23 mouse cellular contexts compared by ENCODE assay signal in the genomic region with DNA sequence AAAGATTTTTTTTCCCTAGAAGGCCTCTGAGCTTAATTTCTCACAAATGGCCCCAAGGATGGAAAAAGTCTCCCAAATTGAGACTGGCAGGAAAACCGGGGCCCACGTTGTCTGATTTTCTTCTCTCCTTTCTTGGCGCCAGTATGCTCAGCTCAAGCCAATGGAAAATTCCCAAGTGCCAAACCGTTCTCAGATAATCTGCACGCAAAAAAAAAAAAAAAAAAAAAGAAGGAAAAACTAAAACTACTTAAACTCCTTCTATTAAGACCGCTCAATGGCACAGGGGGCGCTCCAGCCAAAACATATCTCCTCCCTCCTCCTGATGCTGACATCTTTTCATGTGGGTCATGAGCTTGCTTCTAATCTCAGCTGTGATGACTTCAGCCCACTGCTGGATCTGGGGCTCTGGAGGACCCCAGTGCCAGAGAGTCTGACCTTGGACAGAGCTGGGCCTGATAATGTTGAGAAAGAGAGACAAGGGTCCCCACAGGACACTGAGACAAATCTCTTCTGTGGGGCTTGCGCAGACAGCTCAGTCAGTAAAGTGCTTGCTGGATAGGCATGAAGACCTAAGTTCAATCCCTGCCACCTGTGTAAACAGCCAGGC. TPM values are rescaled to one million over a fixed set of nuclear protein-coding genes. Genes with fewer than 3 reads are reported as not detected.
A peak's percentile ranks its signal among the peaks of the same experiment; 100 is the strongest.
DNase-seq lines count a peak whose midpoint lies in the region; ATAC-seq lines count a peak whose summit lies in the region.
"Had no signal": no experiment of that assay in that cellular context is flagged by ENCODE, and none has a peak within 500 bp of the region (broad histone marks: within the 10 kb centered on the region; RNA-seq: fewer than 3 reads in every experiment).

No protein-coding gene starts in this region.

- no peak overlapping the region for H3K9ac ChIP-seq in embryonic facial prominence, embryonic 11.5 days (replicated peaks; ENCODE audit: low read length)
- H3K9ac ChIP-seq: limb, embryonic 13.5 days; liver, embryonic 14.5 days had no signal

- no peak overlapping the region for H3K4me2 ChIP-seq in embryonic facial prominence, embryonic 11.5 days (ENCODE audit: low read depth, low read length)
- H3K4me2 ChIP-seq: limb, embryonic 13.5 days; midbrain, embryonic 11.5 days had no signal

- intact Hi-C loops in heart, postnatal 14 days (cut with DNase I), result no loop called here
- intact Hi-C loops in gastrocnemius, postnatal 14 days (cut with DNase I; ENCODE audit: low total_unique reads), result no loop called here
- intact Hi-C loops in heart, postnatal 10 days (cut with DNase I), result no loop called here

- WGBS in embryonic facial prominence, embryonic 11.5 days, result 59% methylated on average over 8 of the region's 8 CpGs
- 64% methylated on average over 8 of the region's 8 CpGs for WGBS in embryonic facial prominence, embryonic 10.5 days

- no peak overlapping the region for H3K4me3 ChIP-seq in embryonic facial prominence, embryonic 11.5 days (ENCODE audit: low read depth, low read length)
- no peak overlapping the region for H3K4me3 ChIP-seq in embryonic facial prominence, embryonic 10.5 days
- H3K4me3 ChIP-seq: limb, embryonic 13.5 days had no signal

- ATAC-seq in embryonic facial prominence, embryonic 11.5 days (replicated peaks; ENCODE audit: insufficient number of reproducible peaks, low FRiP score, low TSS enrichment, low read depth), result no peak
- ATAC-seq: hindbrain, embryonic 16.5 days; intestine, embryonic 16.5 days had no signal

- DNase-seq in embryonic facial prominence, embryonic 11.5 days (ENCODE audit: low spot score), result peak; percentile 9
- DNase-seq in embryonic facial prominence, embryonic 10.5 days (ENCODE audit: low spot score), result no peak
- peak; percentile 50 to 57 for DNase-seq in heart, adult 18-20 months
- no peak for DNase-seq in heart, postnatal 14 days
- DNase-seq in gastrocnemius, postnatal 14 days, result peak; percentile 32
- peak; percentile 35 to 38 for DNase-seq in heart, postnatal 10 days
- no peak for DNase-seq in retina, embryonic 14.5 days (ENCODE audit: low spot score)
- no peak for DNase-seq in spleen, postnatal 4 days (ENCODE audit: low spot score in 2 of 2)
- DNase-seq: adrenal gland, postnatal 10 days; cerebellum, adult 11 months; cerebellum, postnatal 10 days; kidney, postnatal 4 days; right cerebral cortex, postnatal 4 days; thymus, postnatal 4 days had no signal

- H3K36me3 ChIP-seq in embryonic facial prominence, embryonic 11.5 days (replicated peaks; ENCODE audit: control insufficient read depth, insufficient read depth, low read depth, low read length), result no peaks in the 10 kb centered on the region
- no peaks in the 10 kb centered on the region for H3K36me3 ChIP-seq in embryonic facial prominence, embryonic 10.5 days (replicated peaks)
- H3K36me3 ChIP-seq: limb, embryonic 13.5 days had no signal

- H3K9me3 ChIP-seq in embryonic facial prominence, embryonic 11.5 days (replicated peaks; ENCODE audit: control insufficient read depth, low read length), result no peaks in the 10 kb centered on the region
- no peaks in the 10 kb centered on the region for H3K9me3 ChIP-seq in embryonic facial prominence, embryonic 10.5 days
- H3K9me3 ChIP-seq: limb, embryonic 13.5 days had no signal

- no peaks in the 10 kb centered on the region for H3K4me1 ChIP-seq in embryonic facial prominence, embryonic 11.5 days (ENCODE audit: control insufficient read depth, insufficient read depth, low read length)
- no peaks in the 10 kb centered on the region for H3K4me1 ChIP-seq in embryonic facial prominence, embryonic 10.5 days
- H3K4me1 ChIP-seq: limb, embryonic 13.5 days had no signal

- H3K27me3 ChIP-seq in embryonic facial prominence, embryonic 11.5 days (ENCODE audit: control insufficient read depth, insufficient read depth, low read length), result no peaks in the 10 kb centered on the region
- peaks cover 23% of the 10 kb centered on the region for H3K27me3 ChIP-seq in embryonic facial prominence, embryonic 10.5 days (replicated peaks; ENCODE audit: low read depth, poor library complexity, severe bottlenecking)

- H3K27ac ChIP-seq in embryonic facial prominence, embryonic 11.5 days (replicated peaks; ENCODE audit: low read depth, low read length), result no peak overlapping the region
- no peak overlapping the region for H3K27ac ChIP-seq in embryonic facial prominence, embryonic 10.5 days (replicated peaks)
- H3K27ac ChIP-seq: limb, embryonic 13.5 days; liver, embryonic 14.5 days; macrophage had no signal

RNA-seq across cellular contexts. Expression of a gene that starts 19.8 kb away (rescaled TPM):
- polyA plus RNA-seq in embryonic facial prominence, embryonic 11.5 days (2014; fragmentation: Nextera tagmentation; extraction: Ambion mirVana), result 330 and 367 TPM in 2 replicates
- 333 and 362 TPM in 2 replicates for polyA plus RNA-seq in embryonic facial prominence, embryonic 10.5 days (2016; fragmentation: Nextera tagmentation; extraction: Ambion mirVana)
- 1 to 10 TPM; 2.0 to 2.6 TPM for total RNA-seq in heart, adult 18-20 months (2021)
- total RNA-seq in heart, postnatal 14 days (2021), result 1 to 10 TPM; 4.6 to 5.6 TPM
- total RNA-seq in gastrocnemius, postnatal 14 days (2021), result 1 to 10 TPM; 2.9 to 3.8 TPM
- 1 to 10 TPM; 5.8 to 6.2 TPM for total RNA-seq in heart, postnatal 10 days (2021)
- total RNA-seq: hematopoietic stem cell, adult 5-6 weeks; monocyte, adult 5-6 weeks had no signal
- polyA plus RNA-seq: macrophage; testis, adult 2 months had no signal

Comparison
In these comparisons a context has a peak if more than half of its experiments do, and no peak if none do; other contexts are left out.
1. DNase-seq: peak in embryonic facial prominence, embryonic 11.5 days (single experiment), heart, adult 18-20 months (2 of 2), gastrocnemius, postnatal 14 days (single experiment) and heart, postnatal 10 days (2 of 2); none in embryonic facial prominence, embryonic 10.5 days (single experiment), heart, postnatal 14 days (0 of 2), retina, embryonic 14.5 days (single experiment) and spleen, postnatal 4 days (0 of 2).